Mouse (Mus musculus) kidney, adult 2 months (tissue): Measurements from ENCODE around the gene Nup50. TPM values are rescaled to one million over a fixed set of nuclear protein-coding genes. Genes with fewer than 3 reads are reported as not detected.

Experiments
- DNase-seq: peaks from one replicate; pipeline ENCODE4 v3.0.0; 2021
- H3K27ac ChIP-seq: fragments of 200-500 bp; 2 replicates; pipeline ENCODE4 v1.5.1; 2012; ENCODE audit warnings: low read depth, low read length, control low read depth, inconsistent platforms; ENCODE audit not compliant: insufficient read depth
- H3K27me3 ChIP-seq: fragments of 200-500 bp; replicated peaks from 2 replicates; pipeline ENCODE4 v1.6.1; 2012; ENCODE audit warnings: mild to moderate bottlenecking, moderate library complexity, low read length, inconsistent platforms; ENCODE audit not compliant: control insufficient read depth, insufficient read depth
- H3K36me3 ChIP-seq: fragments of 200-500 bp; 2 replicates; pipeline ENCODE4 v1.6.1; 2012; ENCODE audit warnings: mild to moderate bottlenecking, moderate library complexity, low read length, inconsistent platforms; ENCODE audit not compliant: control insufficient read depth, insufficient read depth
- H3K4me1 ChIP-seq: fragments of 200-500 bp; 2 replicates; pipeline ENCODE4 v1.6.1; 2011; ENCODE audit warnings: low read length; ENCODE audit not compliant: control insufficient read depth, insufficient read depth
- H3K4me3 ChIP-seq: fragments of 200-500 bp; 2 replicates; pipeline ENCODE4 v1.5.1; 2011; ENCODE audit warnings: mild to moderate bottlenecking, low read depth, low read length, control low read depth; ENCODE audit not compliant: insufficient read depth
- CTCF ChIP-seq: fragments of 200-500 bp; conservative IDR thresholded peaks from 2 replicates; pipeline ENCODE4 v1.5.1; 2011; ENCODE audit warnings: low read depth, mild to moderate bottlenecking, control low read depth, low read length, moderate library complexity, mixed read lengths; ENCODE audit not compliant: insufficient read depth, insufficient read length
- POLR2A ChIP-seq: fragments of 200-500 bp; IDR thresholded peaks from one replicate; pipeline ENCODE4 v1.6.1; 2011; ENCODE audit warnings: low read depth, low read length, control low read depth
- WGBS: fragments of 180-500 bp; shearing (Covaris S2); methylation state at CpG from one replicate; pipeline ENCODE4 v1.1.7; 2018; 5-methylcytosine and 5-hydroxymethylcytosine counted together
- polyA plus RNA-seq: library from polyadenylated mRNA; depleted of rRNA; stranded (reverse); fragments of >200 nt; gene quantifications from 2 replicates; pipeline ENCODE4 v1.2.3, GENCODE M21; 2012

Nup50 gene
- polyA plus RNA-seq, 1 experiment = 11.4 TPM

- no peaks in the 10 kb centered on the region; the same call in 1 of the 2 replicates for H3K4me1 ChIP-seq
- no peak for TF ChIP-seq POLR2A
- TF ChIP-seq CTCF = no peak
- no peak overlapping the region for H3K4me3 ChIP-seq
- no peaks in the 10 kb centered on the region for H3K36me3 ChIP-seq
- no peak for DNase-seq
- 63% methylated on average over 7 of the region's 7 CpGs for WGBS
- no peak overlapping the region for H3K27ac ChIP-seq
- no peaks in the 10 kb centered on the region for H3K27me3 ChIP-seq
These were observed 60.5 kb downstream of the Nup50 start for GRCm38 (mm10) chr15:84983721-84984120.

- Histone ChIP-seq H3K27me3 (no peaks in the 10 kb centered on the region), H3K27ac (no peak overlapping the region), H3K4me1 (no peaks in the 10 kb centered on the region; the same call in 1 of the 2 replicates), H3K36me3 (no peaks in the 10 kb centered on the region), H3K4me3 (no peak overlapping the region)
- WGBS = 92% methylated on average over 12 of the region's 12 CpGs
- DNase-seq = no peak
- TF ChIP-seq CTCF (no peak), POLR2A (no peak)
These were observed 62.4 kb downstream of the Nup50 start for GRCm38 (mm10) chr15:84985516-84986160.

GRCm38 (mm10) chr15:84986171-84987019, 63.2 kb downstream of the Nup50 start:
- DNase-seq = no peak
- Histone ChIP-seq H3K4me1 (no peaks in the 10 kb centered on the region; the same call in 1 of the 2 replicates), H3K4me3 (peak overlapping the region; percentile 90), H3K27ac (no peak overlapping the region), H3K27me3 (no peaks in the 10 kb centered on the region), H3K36me3 (no peaks in the 10 kb centered on the region)
- WGBS = 73% methylated on average over 4 of the region's 4 CpGs
- TF ChIP-seq POLR2A (no peak), CTCF (no peak)

DNA sequence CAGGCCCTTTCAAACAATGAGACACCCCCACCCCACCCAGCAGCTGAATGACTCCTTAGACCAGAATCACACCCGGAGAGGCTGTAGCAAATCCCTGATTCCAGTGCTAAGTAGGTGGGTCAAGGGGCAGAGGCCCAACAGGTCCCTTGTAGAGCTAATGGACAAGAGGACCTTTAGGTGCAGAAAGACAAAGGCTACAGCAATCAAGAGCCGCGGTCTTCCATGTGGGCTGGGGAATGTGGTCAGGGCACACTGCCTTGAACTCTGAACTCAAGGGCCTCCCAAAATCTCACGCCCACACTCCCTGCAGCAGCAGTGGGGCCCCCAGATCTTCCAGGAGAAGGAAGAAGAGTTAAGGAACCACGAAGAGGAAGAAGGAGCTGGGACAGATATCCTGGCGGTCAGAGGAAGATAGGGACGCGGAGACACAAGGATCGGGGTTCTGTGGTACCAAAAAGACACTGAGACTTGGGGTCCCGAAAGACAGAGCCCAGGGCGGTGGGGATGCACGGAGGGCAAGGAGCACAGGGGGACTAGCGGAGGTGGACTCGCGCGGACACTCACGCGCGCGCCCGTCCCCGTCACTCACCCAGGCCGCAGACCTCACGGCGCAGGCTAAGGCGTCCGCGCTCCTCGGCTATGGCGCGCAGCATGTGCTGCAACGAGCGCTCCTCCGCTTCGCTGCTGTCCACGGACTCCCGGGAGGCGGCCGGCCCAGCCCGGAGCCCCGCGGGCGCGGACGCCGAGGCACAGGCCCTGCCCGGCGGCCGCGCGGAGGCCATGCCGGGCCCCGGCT, 64.0 kb downstream of the Nup50 start:
- 2% methylated on average over 53 of the region's 53 CpGs for WGBS
- H3K27ac ChIP-seq = no peak overlapping the region

DNA sequence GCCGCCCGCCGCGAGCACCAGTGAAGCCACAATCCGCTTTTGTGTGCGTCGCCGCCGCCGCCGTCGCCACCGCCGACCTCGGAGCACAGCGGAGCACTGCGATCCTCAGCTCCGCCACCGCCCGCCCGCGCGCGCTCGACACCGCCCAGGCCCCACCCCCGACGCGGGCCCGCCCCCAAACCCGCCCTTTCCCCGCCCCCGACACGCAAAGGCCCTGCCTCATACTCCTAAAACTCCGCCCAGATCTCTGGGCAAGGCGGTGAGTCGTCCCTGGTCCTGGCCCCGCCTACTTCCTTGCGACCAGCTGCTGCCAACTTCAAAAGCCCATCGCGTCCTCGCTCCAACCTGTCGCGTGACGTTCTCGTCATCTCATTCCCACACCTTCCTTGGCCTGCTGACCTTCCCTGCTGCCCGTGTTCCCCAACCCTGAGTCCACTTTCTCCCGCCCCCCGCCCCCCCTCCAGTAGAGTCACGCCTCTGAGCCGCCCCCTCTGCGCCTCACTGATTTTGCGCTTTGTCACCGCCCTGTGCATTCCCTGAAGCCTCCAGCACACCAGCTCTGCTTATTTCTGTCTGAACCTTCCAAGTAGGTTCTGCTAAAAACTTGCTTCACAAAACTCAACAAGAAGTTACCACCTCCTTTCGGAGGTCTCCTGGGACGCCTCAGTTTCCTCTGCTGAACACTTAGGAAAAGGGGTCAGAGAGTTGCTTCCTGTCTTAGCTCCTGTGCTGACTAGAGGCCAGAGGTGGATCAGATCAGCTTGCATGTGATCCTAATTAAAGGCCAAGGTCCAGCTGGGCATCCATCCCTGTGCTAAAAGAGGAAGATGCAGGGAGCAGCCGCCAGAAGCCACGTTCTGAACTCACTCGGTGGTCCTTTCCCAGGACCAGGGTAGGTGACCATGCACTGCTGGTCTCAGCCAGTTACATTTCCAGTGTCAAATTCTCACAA, 64.9 kb downstream of the Nup50 start, which contains the start of gene 5031439G07Rik:
Gene 5031439G07Rik (minus strand): TSS at position 678 of the 952 bp plus-strand sequence.
- Histone ChIP-seq H3K27me3 (no peaks in the 10 kb centered on the region), H3K27ac (peak within 1 kb of the TSS; percentile 63), H3K36me3 (no peaks in the 10 kb centered on the region), H3K4me3 (peak within 1 kb of the TSS; percentile 90), H3K4me1 (no peaks in the 10 kb centered on the region; the same call in 1 of the 2 replicates)
- peak; percentile 98 for DNase-seq
- WGBS = 2% methylated on average over 58 of the region's 59 CpGs
- TF ChIP-seq POLR2A (peak; percentile 5), CTCF (no peak)

More for the DNA sequence above, 64.0 kb downstream of the Nup50 start:
- TF ChIP-seq CTCF = no peak
- TF ChIP-seq POLR2A = no peak
- Histone ChIP-seq H3K27me3 (no peaks in the 10 kb centered on the region), H3K36me3 (no peaks in the 10 kb centered on the region), H3K4me3 (peak overlapping the region; percentile 90), H3K4me1 (no peaks in the 10 kb centered on the region; the same call in 1 of the 2 replicates)
- no peak for DNase-seq

DNA sequence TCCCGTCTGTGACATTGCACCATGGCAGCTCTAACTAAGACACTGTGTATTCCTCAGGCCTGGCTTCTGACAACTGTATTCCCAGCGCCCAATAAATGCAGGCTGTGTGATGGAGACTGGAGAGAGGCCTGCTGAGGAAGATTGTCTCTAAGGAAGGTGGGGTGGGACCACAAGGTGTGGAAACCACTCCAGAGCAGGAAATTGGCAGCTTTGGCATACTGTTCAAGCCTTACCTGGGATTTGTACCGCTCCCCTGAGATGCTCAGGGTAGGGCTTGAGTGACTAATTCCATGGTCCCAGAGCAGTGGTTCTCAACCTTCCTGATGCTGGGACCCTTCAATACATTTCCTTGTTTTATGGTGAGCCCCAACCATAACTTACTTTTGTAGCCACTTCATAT, 65.9 kb downstream of the Nup50 start:
- TF ChIP-seq POLR2A (no peak), CTCF (no peak)

More for the DNA sequence above, 65.9 kb downstream of the Nup50 start:
- no peaks in the 10 kb centered on the region for H3K36me3 ChIP-seq
- DNase-seq = no peak
- H3K27me3 ChIP-seq = no peaks in the 10 kb centered on the region
- no peak overlapping the region for H3K4me3 ChIP-seq
- WGBS = 84% methylated on average over 3 of the region's 3 CpGs
- no peak overlapping the region for H3K27ac ChIP-seq
- H3K4me1 ChIP-seq = no peaks in the 10 kb centered on the region; the same call in 1 of the 2 replicates
